Mouse (Mus musculus) spleen, adult 2 months (tissue): ENCODE measurements around the gene Hist1h3d. TPM values are rescaled to one million over a fixed set of nuclear protein-coding genes. Genes with fewer than 3 reads are reported as not detected.
"Not testable (repeated sequence)": the region's sequence is repeated elsewhere in the genome, so short reads cannot be mapped to it uniquely, and the experiment has no call there.

Experiments used
- DNase-seq, 2 experiments: peaks; one replicate each; pipeline versions ENCODE4 v3.0.0 to v3.0.0-alpha.2; 2012 to 2021; ENCODE audit warnings: low spot score in 2 of 2, low read depth in 1 of 2
- H3K27ac ChIP-seq: fragments of 200-500 bp; 2 replicates; pipeline ENCODE4 v1.5.1; 2012; ENCODE audit warnings: low read length, inconsistent platforms; ENCODE audit not compliant: insufficient read depth
- H3K27me3 ChIP-seq: fragments of 200-500 bp; 2 replicates; pipeline ENCODE4 v1.6.1; 2012; ENCODE audit warnings: mild to moderate bottlenecking, moderate library complexity, low read length, inconsistent platforms; ENCODE audit not compliant: control insufficient read depth, insufficient read depth
- H3K36me3 ChIP-seq: fragments of 200-500 bp; 2 replicates; pipeline ENCODE4 v1.6.1; 2012; ENCODE audit warnings: mild to moderate bottlenecking, low read length, inconsistent platforms; ENCODE audit not compliant: control insufficient read depth, insufficient read depth
- H3K4me1 ChIP-seq: fragments of 200-500 bp; 2 replicates; pipeline ENCODE4 v1.6.1; 2011; ENCODE audit warnings: inconsistent platforms; ENCODE audit not compliant: control insufficient read depth, insufficient read depth, insufficient read length
- H3K4me3 ChIP-seq: fragments of 200-500 bp; 2 replicates; pipeline ENCODE4 v1.5.1; 2011; ENCODE audit warnings: mild to moderate bottlenecking, inconsistent platforms; ENCODE audit not compliant: insufficient read depth, insufficient read length; ENCODE audit errors: extremely low read depth
- CTCF ChIP-seq: fragments of 200-500 bp; IDR thresholded peaks from 2 replicates; pipeline ENCODE4 v1.5.1; 2011; ENCODE audit warnings: mild to moderate bottlenecking, inconsistent platforms; ENCODE audit not compliant: insufficient read depth, insufficient read length, insufficient replicate concordance; ENCODE audit errors: extremely low read depth
- POLR2A ChIP-seq: fragments of 200-500 bp; IDR thresholded peaks from 2 replicates; pipeline ENCODE4 v1.6.1; 2011; ENCODE audit warnings: low read depth, low read length, inconsistent platforms
- WGBS: fragments of 180-500 bp; shearing (Covaris S2); methylation state at CpG from one replicate; pipeline ENCODE4 v1.1.7; 2018; 5-methylcytosine and 5-hydroxymethylcytosine counted together
- polyA plus RNA-seq: library from polyadenylated mRNA; depleted of rRNA; stranded (reverse); fragments of >200 nt; gene quantifications from 2 replicates; pipeline ENCODE4 v1.2.3, GENCODE M21; 2012; rRNA removed

Hist1h3d gene
- polyA plus RNA-seq, 1 experiment: 20.9 TPM

DNA sequence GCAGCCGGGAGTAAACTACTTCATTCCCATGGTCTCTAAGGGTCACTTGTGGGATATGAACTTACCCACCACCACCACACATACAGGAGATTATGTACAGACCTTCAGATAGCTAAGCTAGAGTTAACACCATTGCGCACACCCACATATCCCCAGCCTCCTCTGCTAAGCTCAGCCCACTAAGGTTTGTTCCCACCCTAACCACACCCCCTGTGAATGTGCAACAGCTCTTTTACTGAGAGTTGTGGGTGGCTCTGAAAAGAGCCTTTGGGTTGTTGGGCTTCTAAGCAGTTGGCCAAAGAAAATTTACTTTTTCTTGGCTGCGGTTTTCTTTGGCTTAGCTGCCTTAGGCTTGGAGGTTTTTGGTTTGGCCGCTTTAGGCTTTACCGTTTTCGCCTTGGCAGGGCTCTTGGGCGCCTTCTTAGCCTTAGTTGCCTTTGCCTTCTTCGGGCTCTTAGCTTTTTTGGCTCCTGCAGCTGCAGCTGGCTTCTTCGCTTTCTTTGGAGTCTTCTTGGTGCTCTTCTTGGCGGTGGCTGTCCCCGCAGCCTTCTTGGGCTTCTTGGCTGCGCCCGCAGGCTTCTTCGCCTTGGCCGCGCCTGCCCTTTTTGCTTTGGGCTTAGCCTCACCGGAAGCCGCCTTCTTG lies 46.1 kb downstream of the Hist1h3d start:
- peaks cover 2% of the 10 kb centered on the region; the same call in 1 of the 2 replicates for H3K4me1 ChIP-seq
- under 1% methylated on average over 18 of the region's 18 CpGs for WGBS
- TF ChIP-seq POLR2A (no peak; the same call in 1 of the 2 replicates), CTCF (no peak)
- peak overlapping the region; percentile 85 for H3K27ac ChIP-seq
- H3K4me3 ChIP-seq: peak overlapping the region; percentile 58
- H3K27me3 ChIP-seq: no peaks in the 10 kb centered on the region
- H3K36me3 ChIP-seq: no peaks in the 10 kb centered on the region
- DNase-seq: peak; percentile 70 to 82

DNA sequence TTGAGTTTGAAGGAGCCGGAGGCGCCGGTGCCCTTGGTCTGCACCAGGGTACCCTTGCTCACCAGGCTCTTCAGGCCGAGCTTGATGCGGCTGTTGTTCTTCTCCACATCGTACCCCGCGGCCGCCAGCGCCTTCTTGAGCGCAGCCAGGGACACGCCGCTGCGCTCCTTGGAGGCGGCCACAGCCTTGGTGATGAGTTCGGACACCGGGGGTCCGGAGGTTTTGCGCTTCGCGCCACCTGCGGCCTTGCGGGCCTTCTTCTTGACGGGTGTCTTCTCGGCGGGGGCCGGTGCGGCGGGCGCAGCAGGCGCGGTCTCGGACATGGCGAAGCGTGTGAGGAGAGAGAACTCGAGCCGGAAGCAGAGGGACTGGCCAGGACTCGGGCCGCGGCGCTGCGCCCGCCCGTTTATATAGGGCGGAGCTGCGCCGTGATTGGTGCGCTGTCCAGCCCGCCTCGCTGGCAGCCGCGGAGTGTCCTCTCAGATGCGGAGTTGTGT lies 46.7 kb downstream of the Hist1h3d start, which contains the start of gene Hist1h1e:
TSS of gene Hist1h1e (minus strand) at position 384 of the 497 bp plus-strand sequence.
- peak; percentile 74 to 88 for DNase-seq
- peak within 1 kb of the TSS; percentile 85 for H3K27ac ChIP-seq
- WGBS: under 1% methylated on average over 53 of the region's 53 CpGs
- not testable (repeated sequence) for H3K27me3 ChIP-seq, H3K36me3 ChIP-seq, H3K4me1 ChIP-seq
- peak; percentile 96 for TF ChIP-seq POLR2A
- peak within 1 kb of the TSS; percentile 58 for H3K4me3 ChIP-seq

DNA sequence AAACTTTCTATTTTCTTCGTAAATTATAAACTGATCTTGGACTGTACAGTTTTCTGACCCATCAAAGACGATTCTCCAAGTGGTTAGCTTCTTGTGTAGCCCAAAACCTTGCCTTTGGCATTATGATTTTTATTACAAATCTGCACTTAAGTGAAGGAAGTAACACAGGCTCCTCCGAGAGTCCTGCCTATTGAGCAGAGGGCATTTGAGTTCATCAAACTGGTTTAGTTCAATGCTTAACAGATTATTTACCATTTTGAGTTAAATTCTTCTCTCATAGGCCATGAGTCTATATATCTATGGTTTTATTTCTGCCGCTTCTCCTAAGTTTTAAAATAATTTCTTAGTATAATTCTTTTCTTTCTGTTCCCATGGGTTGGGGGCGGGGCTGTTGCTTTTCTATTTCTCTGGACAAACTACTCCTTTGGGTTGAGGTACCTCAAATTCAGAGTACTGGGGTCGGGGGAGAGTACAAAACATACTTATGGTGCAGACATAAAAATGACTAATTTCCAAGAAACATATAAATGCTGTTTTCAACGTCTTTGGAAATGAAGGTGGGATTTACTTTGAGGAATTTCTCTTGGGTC lies 47.4 kb downstream of the Hist1h3d start:
- no peak for DNase-seq
- H3K36me3 ChIP-seq: no peaks in the 10 kb centered on the region
- H3K4me3 ChIP-seq: no peak overlapping the region
- peak overlapping the region; percentile 64 for H3K27ac ChIP-seq
- no peaks in the 10 kb centered on the region for H3K27me3 ChIP-seq
- H3K4me1 ChIP-seq: peaks cover 2% of the 10 kb centered on the region; the same call in 1 of the 2 replicates
- 21% methylated on average over 7 of the region's 7 CpGs for WGBS
- no peak for TF ChIP-seq POLR2A
- TF ChIP-seq CTCF: no peak

Other genes starting within 250 kb of the Hist1h3d start
- gene Zfp322a, start 206.6 kb upstream of the Hist1h3d start, polyA plus RNA-seq: 0.70 and 0.90 TPM in 2 replicates
- gene Abt1, start 151.9 kb upstream of the Hist1h3d start, polyA plus RNA-seq: 1.8 TPM in 2 replicates
- 0.19 and 0.56 TPM in 2 replicates for gene Btn1a1, start 109.9 kb upstream of the Hist1h3d start, polyA plus RNA-seq
- gene Btn2a2, start 86.9 kb upstream of the Hist1h3d start, polyA plus RNA-seq: 0.04 TPM in 1 of 2 replicates, not detected in the other
- 26.5 and 53.6 TPM in 2 replicates for gene Hist1h4h, start 44.7 kb upstream of the Hist1h3d start, polyA plus RNA-seq
- 733 and 772 TPM in 2 replicates for gene Hist1h2af, start 41.9 kb upstream of the Hist1h3d start, polyA plus RNA-seq
- 34.4 and 52.1 TPM in 2 replicates for gene Hist1h3g, start 40.3 kb upstream of the Hist1h3d start, polyA plus RNA-seq
- 4.9 and 8.4 TPM in 2 replicates for gene Hist1h2bh, start 32.4 kb upstream of the Hist1h3d start, polyA plus RNA-seq
- gene Hist1h3f, start 31.7 kb upstream of the Hist1h3d start, polyA plus RNA-seq: 10.2 and 16.1 TPM in 2 replicates
- 24.8 and 33.8 TPM in 2 replicates for gene Hist1h4f, start 24.1 kb upstream of the Hist1h3d start, polyA plus RNA-seq
- gene Hist1h1d, start 22.5 kb upstream of the Hist1h3d start, polyA plus RNA-seq: 0.30 and 0.39 TPM in 2 replicates
- gene Hist1h3e, start 13.4 kb upstream of the Hist1h3d start, polyA plus RNA-seq: 36.8 and 50.5 TPM in 2 replicates
- gene Hist1h2ae, start 4.5 kb upstream of the Hist1h3d start, polyA plus RNA-seq: 15.5 and 23.4 TPM in 2 replicates
- 57.5 and 66.9 TPM in 2 replicates for gene Hist1h2bg, start 4.4 kb upstream of the Hist1h3d start, polyA plus RNA-seq
- 26.2 and 28.3 TPM in 2 replicates for gene Hist1h2bf, start 1.6 kb upstream of the Hist1h3d start, polyA plus RNA-seq
- gene Hist1h2ad, start 1.4 kb upstream of the Hist1h3d start, polyA plus RNA-seq: 12.2 and 23.2 TPM in 2 replicates
- 19.1 and 20.9 TPM in 2 replicates for gene Hist1h4d, start 5.8 kb downstream of the Hist1h3d start, polyA plus RNA-seq
- gene Hist1h2be, start 45.4 kb downstream of the Hist1h3d start, polyA plus RNA-seq: 2.8 and 3.8 TPM in 2 replicates
- gene Hist1h1e, start 46.8 kb downstream of the Hist1h3d start, polyA plus RNA-seq: 2.9 and 3.7 TPM in 2 replicates
- gene Hist1h2ac, start 108.2 kb downstream of the Hist1h3d start, polyA plus RNA-seq: 1.2 and 2.0 TPM in 2 replicates
- gene Hist1h2bc, start 108.4 kb downstream of the Hist1h3d start, polyA plus RNA-seq: 41.8 and 44.4 TPM in 2 replicates
- gene Hist1h1t, start 120.1 kb downstream of the Hist1h3d start, polyA plus RNA-seq: not detected in 2 replicates
- 20.0 and 33.6 TPM in 2 replicates for gene Hist1h4c, start 122.7 kb downstream of the Hist1h3d start, polyA plus RNA-seq
- 20.7 and 26.1 TPM in 2 replicates for gene Hfe, start 135.1 kb downstream of the Hist1h3d start, polyA plus RNA-seq
- 20.9 and 25.5 TPM in 2 replicates for gene Hist1h1c, start 163.0 kb downstream of the Hist1h3d start, polyA plus RNA-seq
- 35.9 and 50.3 TPM in 2 replicates for gene Hist1h3c, start 169.8 kb downstream of the Hist1h3d start, polyA plus RNA-seq
- 23.7 and 32.9 TPM in 2 replicates for gene Hist1h2bb, start 171.0 kb downstream of the Hist1h3d start, polyA plus RNA-seq
- 28.4 and 40.3 TPM in 2 replicates for gene Hist1h2ab, start 175.4 kb downstream of the Hist1h3d start, polyA plus RNA-seq
- 54.9 and 68.9 TPM in 2 replicates for gene Hist1h3b, start 176.5 kb downstream of the Hist1h3d start, polyA plus RNA-seq
- 19.0 and 27.4 TPM in 2 replicates for gene Hist1h4b, start 181.2 kb downstream of the Hist1h3d start, polyA plus RNA-seq
- 16.1 and 29.5 TPM in 2 replicates for gene Hist1h4a, start 185.5 kb downstream of the Hist1h3d start, polyA plus RNA-seq
- gene Hist1h3a, start 186.6 kb downstream of the Hist1h3d start, polyA plus RNA-seq: 38.4 and 54.1 TPM in 2 replicates
- 1.3 and 1.5 TPM in 2 replicates for gene Hist1h1a, start 187.9 kb downstream of the Hist1h3d start, polyA plus RNA-seq
- gene Trim38, start 194.2 kb downstream of the Hist1h3d start, polyA plus RNA-seq: not detected in 2 replicates
- gene Slc17a2, start 231.2 kb downstream of the Hist1h3d start, polyA plus RNA-seq: not detected in 2 replicates